Mouse (Mus musculus) cerebellum, postnatal 25 days (tissue): Measurements from ENCODE around the gene Ldhd.

ENCODE experiments used
- DNase-seq, 2 experiments: peaks; one replicate each; pipeline ENCODE4 v3.0.0; 2021; ENCODE audit warnings: mixed read lengths in 2 of 2

Ldhd gene

DNA sequence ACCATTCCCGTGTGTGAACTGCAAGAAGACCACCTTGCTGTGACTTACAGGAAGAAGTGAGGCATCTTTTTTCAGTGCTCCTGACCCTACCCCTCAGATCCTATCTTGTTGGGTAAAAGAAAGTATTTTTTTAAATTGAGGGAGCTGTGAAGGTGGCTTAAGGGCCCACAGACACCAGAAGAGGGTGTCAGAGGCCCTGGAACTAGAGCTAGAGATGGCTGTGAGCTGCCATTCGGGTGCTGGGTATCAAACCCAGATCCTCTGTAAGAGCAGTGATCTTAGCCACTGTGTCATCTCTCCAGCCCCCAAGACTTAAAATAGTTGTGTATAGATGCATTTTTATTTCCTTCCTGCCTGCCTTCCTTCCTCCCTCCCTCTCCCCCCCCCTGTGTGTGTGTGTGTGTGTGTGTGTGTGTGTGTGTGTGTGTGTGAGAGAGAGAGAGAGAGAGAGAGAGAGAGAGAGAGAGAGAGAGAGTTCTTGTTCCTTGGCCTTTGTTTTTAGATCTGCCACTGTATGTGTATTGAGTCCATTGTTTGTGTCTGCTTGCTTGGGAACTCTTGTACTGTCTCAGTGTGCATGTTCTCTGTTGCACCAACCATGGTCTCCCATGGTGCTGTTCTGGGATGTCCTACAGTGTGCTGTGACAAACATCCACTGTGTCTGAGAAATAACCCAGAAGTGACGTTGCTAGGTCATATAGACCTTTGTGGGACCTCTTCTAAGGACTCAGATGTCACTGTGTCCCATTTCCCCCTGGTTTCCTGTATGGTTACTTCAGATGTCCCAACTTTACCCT, 35.9 kb downstream of the Ldhd start:
- no peak for DNase-seq

DNA sequence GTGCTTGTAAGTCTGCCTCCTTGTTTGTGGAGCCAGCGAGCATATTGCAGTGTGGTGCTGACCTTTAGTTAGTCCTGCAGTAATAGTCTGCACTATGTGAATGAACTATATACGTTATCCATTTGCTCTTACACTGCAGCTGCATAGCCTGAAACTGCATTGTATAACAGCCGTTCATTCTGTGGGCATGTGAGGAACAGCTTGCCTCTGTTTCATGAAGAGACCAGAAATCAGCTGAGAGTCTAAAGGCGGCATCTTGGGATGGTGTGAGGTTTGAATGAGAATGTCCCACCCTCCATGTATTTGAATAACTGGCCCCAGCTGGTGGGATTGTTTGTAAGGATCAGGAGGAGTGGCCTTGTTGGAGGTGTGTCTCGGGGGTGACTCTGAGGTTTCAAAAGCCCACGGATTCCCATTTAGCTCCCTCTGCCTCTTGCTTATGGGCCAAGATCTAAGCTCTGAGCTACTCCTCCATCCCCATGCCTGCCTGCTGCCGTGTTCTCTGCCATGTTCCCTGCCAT, 37.7 kb downstream of the Ldhd start:
- no peak for DNase-seq

DNA sequence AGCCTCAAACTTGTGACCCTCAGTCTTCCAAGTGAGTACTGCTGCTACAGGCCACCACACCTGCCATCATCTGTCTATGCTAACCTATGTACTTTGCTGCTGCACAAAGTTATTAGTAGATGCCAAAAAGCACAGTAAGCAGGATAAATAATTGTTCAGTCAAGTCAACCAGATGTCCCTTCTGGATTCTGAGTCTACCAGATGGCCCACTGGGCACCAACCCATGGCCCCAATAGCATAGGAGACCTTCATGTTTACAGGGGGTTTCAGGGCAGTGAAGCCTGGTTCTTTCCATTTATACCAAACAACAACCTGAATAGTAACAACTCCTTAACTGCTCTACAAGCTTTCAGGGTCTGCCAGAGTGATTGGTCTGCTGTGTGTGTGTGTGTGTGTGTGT, 39.0 kb downstream of the Ldhd start:
- DNase-seq = no peak

DNA sequence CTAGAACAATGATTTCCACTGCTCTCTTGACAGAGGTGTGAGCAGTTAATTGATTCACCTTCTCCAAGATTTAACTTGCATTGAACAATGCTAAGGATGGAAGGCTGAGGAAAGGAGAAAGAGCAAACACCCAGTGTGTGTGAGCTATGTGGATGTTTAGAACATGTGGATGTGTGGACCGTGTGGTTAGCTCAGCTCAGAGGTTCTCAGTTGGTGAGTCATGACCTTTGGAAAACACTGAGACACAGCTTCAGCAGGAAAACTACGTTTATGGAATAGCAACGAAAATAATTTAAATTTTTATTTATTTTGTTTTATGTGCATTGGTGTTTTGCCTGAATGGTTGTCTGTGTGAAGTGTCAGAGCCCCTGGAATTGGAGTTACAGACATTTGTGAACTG, 40.0 kb downstream of the Ldhd start:
- DNase-seq = no peak

DNA sequence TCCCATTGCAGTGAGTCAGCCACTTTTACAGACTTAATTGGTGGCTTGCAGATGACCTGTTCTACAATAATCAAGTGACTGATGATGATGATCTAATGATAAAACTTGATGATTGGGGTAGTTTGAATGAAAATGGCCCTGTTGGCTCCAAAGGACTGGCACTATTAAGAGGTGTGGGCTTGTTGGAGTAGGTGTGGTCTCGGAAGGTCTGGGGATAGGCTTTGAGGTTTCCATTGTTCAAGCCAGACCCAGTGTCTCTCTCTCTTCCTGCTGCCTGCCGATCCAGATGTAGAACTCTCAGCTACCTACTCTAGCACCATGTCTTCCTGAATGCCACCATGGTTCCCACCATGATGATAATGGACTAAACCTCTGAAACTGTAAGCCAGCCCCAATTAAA, 41.8 kb downstream of the Ldhd start:
- no peak for DNase-seq

DNA sequence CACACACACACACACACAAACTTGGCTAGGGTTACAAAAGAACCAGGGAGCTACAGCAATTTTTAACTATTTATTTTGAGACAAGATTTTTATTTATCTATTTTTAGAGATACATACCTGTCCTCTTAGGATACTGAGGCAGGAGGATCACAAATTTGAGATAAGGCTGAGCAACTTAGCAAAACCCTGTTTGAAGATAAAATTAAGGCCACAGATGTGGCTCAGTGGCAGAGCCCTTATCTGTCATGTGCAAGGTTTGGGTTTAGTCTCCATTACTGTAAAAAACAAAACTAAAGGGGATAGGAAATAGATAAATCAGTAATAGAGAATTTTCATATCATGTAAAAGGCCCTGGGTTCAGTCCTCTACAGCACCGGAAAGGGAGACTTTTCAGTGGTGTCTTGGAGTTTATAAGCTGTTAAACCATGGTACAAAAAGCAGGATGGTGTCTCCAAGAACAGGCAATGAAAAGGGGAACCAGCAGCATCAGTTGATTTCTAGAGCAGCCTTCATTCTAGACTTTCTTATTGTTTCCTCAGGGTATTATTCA, 42.6 kb downstream of the Ldhd start:
- no peak for DNase-seq

DNA sequence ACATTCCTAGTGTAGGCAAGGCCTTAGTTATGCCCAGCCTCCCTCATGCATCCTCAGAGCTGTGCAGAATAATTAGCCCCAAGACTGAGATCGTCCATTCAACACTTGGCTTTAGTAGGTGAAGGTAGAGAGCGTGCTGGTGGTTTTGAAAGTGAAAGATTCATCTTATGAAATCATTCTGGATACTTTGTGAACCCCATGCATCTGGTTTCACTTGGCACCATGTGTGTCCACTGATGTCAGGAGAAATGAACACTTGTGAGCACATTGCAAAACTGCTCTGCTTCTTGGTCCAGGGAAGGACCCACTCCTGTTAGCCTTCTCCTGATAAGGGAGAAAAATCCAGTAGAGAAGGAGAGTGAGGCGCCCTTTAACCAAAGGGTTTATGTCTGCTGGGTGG, 45.2 kb downstream of the Ldhd start:
- no peak for DNase-seq

DNA sequence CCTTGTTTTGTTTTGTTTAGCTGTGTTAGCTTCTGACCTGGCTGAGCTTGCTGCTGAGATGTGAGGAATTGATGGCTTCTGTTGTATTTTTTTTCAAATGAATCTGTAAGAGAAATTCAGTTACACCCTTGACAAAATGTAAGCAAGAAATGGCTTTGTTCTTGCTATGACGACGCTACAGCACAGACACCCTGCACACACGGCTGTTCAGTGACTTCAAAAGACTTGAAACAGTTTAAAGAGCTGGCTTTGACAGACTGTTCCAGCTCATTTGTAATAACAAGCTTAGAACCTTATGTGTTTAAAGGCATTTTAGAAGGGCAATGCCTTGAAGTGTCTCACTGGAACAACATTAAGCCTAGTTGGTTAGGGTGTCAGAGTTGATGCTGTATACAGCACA, 47.8 kb downstream of the Ldhd start:
- DNase-seq = no peak

DNA sequence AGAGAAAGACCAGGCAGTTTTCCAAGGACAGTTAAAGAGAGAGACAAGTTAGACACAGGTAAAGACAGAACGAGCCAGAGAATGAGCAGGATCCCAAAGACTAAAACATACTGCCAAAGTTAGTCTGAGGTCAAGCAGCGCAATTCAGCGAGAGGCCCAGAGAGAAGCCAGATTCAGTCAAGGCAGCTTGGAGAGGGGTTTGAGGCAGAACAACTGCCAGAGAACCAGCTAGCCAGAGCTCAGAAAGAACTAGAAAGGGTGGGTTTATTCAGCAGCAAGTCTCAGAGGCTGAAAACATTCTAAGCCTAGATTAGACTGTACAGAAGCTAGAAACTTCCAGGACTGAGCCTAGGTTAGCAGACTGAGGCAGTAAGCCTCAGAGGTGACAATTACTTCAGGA, 49.9 kb downstream of the Ldhd start:
- no peak for DNase-seq

DNA sequence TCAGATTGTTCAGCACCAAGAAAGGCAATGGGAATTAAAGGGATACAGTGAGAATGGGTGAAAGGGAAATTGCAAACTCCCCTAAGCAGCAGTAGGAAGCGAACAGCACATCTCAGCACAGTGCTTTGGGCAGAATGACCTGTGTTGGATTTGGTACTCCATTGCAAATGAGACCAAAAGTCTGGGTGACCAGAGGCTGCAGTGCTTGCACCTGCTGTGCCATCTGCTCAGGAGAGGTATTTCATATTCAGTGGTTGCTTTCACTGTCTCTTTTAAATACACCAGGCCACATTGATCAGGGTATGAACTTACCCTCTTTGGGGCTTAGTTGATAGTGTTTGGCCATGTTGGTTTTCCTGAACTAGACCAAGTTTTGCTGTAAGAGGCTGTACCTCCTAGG, 50.9 kb downstream of the Ldhd start:
- peak; percentile 66 to 74 for DNase-seq

DNA sequence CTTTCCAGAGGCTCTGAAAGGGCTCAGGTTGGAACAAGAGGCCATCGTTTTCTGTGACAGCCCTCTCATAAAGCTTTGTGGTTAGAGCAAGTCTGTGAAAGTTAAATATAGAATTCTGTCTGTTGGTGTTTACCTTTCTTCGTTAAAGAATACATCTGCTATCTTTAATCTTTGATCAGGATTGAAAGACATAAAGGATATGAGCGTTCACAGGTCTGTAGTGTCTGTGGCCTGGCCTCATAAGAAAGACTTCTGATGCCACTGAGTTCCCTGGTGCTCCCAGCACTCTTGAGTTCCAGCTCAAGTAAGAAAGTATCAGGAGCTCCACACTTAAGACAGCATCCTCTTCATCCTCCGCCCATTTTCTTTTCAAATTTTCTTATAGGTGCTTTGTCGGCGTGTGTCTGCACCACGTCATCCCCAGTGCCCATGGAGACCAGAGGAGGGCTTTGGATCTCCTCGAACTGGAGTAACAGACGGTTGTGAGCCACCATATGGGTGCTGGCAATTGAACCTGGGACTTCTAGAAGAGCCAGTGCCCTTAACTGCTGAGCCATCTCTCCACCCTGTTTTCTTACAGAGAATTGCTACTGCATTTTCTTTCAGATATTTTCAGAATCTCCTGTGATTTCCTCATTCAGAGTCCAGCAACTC, 52.2 kb downstream of the Ldhd start:
- no peak for DNase-seq

DNA sequence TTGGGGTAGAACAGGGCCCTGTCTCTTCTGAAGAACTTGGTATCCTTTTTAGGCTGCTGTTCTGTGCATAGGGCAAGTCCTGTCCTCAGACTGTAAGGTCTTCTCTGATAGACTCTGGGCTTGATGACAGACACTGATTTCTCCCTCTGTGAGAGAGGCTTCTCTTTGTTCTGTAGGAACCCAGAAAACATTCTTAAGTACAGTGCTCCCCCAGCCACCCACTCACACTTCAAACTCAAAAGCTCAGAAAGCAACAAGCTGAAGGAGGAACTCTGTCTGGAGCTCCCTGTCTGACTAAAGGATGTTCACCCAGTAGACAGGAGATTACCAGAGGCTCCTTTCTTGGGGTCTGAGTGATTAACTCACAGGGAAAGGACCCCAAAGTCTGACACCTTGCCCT, 53.7 kb downstream of the Ldhd start:
- no peak for DNase-seq

DNA sequence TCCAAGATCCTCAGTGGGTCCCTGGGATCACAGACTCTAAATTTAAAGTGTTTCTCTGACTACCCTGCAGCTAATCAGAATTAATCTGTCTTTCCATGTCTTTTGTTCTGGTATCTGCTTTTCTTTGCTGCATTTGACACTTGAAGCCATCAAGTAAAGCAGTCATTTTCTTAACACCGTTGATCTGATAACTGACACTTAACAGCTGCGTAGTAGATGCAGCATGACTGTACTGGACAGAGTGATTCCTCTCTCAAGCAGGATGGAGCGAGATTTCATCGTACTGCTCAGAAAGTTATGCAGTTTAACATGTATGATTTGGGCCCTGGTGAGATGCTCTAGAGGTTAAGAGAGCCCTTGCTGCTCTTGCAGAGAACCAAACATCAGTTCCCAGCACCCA, 54.7 kb downstream of the Ldhd start:
- no peak for DNase-seq

DNA sequence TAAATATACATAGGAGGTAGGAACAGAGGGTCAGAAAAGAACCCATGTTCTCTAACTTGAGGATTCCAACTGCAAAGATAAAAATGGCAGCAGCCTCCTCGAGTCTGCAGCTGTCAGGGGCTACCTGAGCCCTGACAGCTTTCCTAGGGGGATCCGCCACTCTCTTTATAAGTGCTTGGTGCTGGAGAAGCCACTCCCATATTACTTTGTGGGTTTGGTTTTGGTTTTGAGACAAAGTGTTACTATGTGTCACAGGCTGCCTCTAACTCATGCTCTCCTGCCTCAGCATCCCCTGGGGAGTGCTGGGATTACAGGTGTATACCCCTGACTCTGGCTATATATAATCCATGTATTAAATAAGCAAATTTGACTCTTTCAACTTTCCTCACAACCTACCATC, 56.2 kb downstream of the Ldhd start:
- no peak for DNase-seq
